ENCODE assay signal across 17 mouse cellular contexts in the genomic region with DNA sequence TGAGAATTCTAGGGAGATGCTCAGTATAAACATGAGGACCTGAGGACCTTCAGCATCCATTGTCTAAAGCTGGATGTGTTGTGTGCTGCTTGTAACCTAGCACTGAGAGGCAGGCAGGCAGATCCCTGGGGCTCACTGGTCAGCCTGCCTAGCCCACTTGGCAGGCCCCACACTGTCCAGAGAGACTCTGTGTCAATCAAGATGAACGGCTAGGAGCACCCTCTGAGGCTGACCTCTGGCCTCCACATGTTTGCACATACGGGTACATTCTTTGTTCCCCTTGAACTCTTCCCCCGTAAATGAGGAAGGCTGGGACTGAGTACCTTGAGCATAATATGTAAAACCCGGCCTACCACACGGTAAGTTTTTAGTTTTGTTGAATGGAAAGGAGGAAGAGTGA. TPM values are rescaled to one million over a fixed set of nuclear protein-coding genes. Genes with fewer than 3 reads are reported as not detected.
A peak's percentile ranks its signal among the peaks of the same experiment; 100 is the strongest.
DNase-seq lines count a peak whose midpoint lies in the region; ATAC-seq and TF ChIP-seq lines count a peak whose summit lies in the region.
"Had no signal": no experiment of that assay in that cellular context is flagged by ENCODE, and none has a peak within 500 bp of the region (broad histone marks: within the 10 kb centered on the region; RNA-seq: fewer than 3 reads in every experiment).

No protein-coding gene starts in this region.

- no peak overlapping the region for H3K4me3 ChIP-seq in heart, embryonic 15.5 days
- no peak overlapping the region for H3K4me3 ChIP-seq in layer of hippocampus, adult 2 months
- H3K4me3 ChIP-seq in brown adipose tissue, adult 24 weeks (ENCODE audit: insufficient read depth, low read depth, low read length), result no peak overlapping the region
- H3K4me3 ChIP-seq in liver, embryonic 12.5 days, result no peak overlapping the region
- H3K4me3 ChIP-seq: gastrocnemius, adult 2 months; hindbrain, embryonic 12.5 days; megakaryocyte, embryonic 14.5 days; neural tube, embryonic 15.5 days had no signal

- peak overlapping the region; percentile 73 for H3K27ac ChIP-seq in heart, embryonic 15.5 days
- peak overlapping the region; percentile 48; the same call in 1 of the 2 replicates for H3K27ac ChIP-seq in layer of hippocampus, adult 2 months
- H3K27ac ChIP-seq in brown adipose tissue, adult 24 weeks (replicated peaks; ENCODE audit: low read depth, low read length), result peak overlapping the region; percentile 88
- 0 out of 2 replicates have a peak overlapping the region, but pooled peaks have one; percentile 20 for H3K27ac ChIP-seq in liver, embryonic 12.5 days
- H3K27ac ChIP-seq: hindbrain, embryonic 12.5 days; liver, embryonic 14.5 days; neural tube, embryonic 15.5 days had no signal

- 63% methylated on average over 5 of the region's 5 CpGs for WGBS in heart, embryonic 15.5 days
- 50% methylated on average over 5 of the region's 5 CpGs for WGBS in liver, embryonic 12.5 days (ENCODE audit: insufficient replicate concordance)

- H3K36me3 ChIP-seq in heart, embryonic 15.5 days, result peaks cover 42% of the 10 kb centered on the region
- peaks cover 51% of the 10 kb centered on the region for H3K36me3 ChIP-seq in liver, embryonic 12.5 days

- peaks cover 33% of the 10 kb centered on the region for H3K4me1 ChIP-seq in heart, embryonic 15.5 days (replicated peaks)
- H3K4me1 ChIP-seq in brown adipose tissue, adult 24 weeks (ENCODE audit: control insufficient read depth, insufficient read depth, insufficient read length, low read length), result peaks cover 27% of the 10 kb centered on the region
- H3K4me1 ChIP-seq in liver, embryonic 12.5 days, result peaks cover 38% of the 10 kb centered on the region
- H3K4me1 ChIP-seq: hindbrain, embryonic 12.5 days had no signal

- no peak overlapping the region for H3K9ac ChIP-seq in heart, embryonic 15.5 days
- H3K9ac ChIP-seq in liver, embryonic 12.5 days, result no peak overlapping the region
- H3K9ac ChIP-seq: hindbrain, embryonic 12.5 days; liver, embryonic 14.5 days; neural tube, embryonic 15.5 days had no signal

- no peaks in the 10 kb centered on the region for H3K9me3 ChIP-seq in heart, embryonic 15.5 days (replicated peaks)
- no peaks in the 10 kb centered on the region for H3K9me3 ChIP-seq in liver, embryonic 12.5 days (replicated peaks)
- H3K9me3 ChIP-seq: hindbrain, embryonic 12.5 days; megakaryocyte, embryonic 14.5 days; neural tube, embryonic 15.5 days had no signal

- no peaks in the 10 kb centered on the region for H3K27me3 ChIP-seq in heart, embryonic 15.5 days
- H3K27me3 ChIP-seq in liver, embryonic 12.5 days (replicated peaks), result no peaks in the 10 kb centered on the region
- H3K27me3 ChIP-seq: hindbrain, embryonic 12.5 days; neural tube, embryonic 15.5 days had no signal

- no peak overlapping the region for H3K4me2 ChIP-seq in heart, embryonic 15.5 days
- no peak overlapping the region for H3K4me2 ChIP-seq in liver, embryonic 12.5 days
- H3K4me2 ChIP-seq: hindbrain, embryonic 12.5 days; neural tube, embryonic 15.5 days had no signal

- DNase-seq in heart, adult 8-10 months (ENCODE audit: low spot score), result no peak
- no peak for DNase-seq in layer of hippocampus, adult 2 months (ENCODE audit: low spot score in 2 of 2)
- no peak for DNase-seq in layer of hippocampus, postnatal 36 days
- no peak for DNase-seq in c-Kit-positive CD71-positive TER-119-positive erythroid progenitor cells, embryonic 14.5 days (ENCODE audit: low spot score)
- DNase-seq: adrenal gland, adult 8-10 months; cerebellum, adult 11 months; gastrocnemius, adult 2 months; kidney, postnatal 10 days; thymus, postnatal 36 days had no signal

- no peak for ATAC-seq in heart, embryonic 15.5 days (replicated peaks; ENCODE audit: insufficient number of reproducible peaks, insufficient read depth, low FRiP score, low read depth)
- ATAC-seq in liver, embryonic 12.5 days, result no peak
- ATAC-seq: midbrain, embryonic 16.5 days had no signal

- no peak for TF ChIP-seq CTCF in layer of hippocampus, adult 2 months (conservative IDR thresholded peaks at IDR 0.05)

RNA-seq across cellular contexts. Expression of gene Anp32a, which starts 39.3 kb away (rescaled TPM):
- 128 and 176 TPM in 2 replicates for polyA plus RNA-seq in heart, embryonic 15.5 days (2015; fragmentation: Nextera tagmentation; extraction: Ambion mirVana)
- total RNA-seq in heart, adult 8-10 months (2022), result 100 to 1,000 TPM; 196 to 226 (median 214) TPM
- total RNA-seq in layer of hippocampus, adult 2 months (2021), result 100 to 1,000 TPM; 350 to 351 TPM
- 100 to 1,000 TPM; 334 to 351 TPM for total RNA-seq in layer of hippocampus, postnatal 36 days (2021)
- 578 and 694 TPM in 2 replicates for polyA plus RNA-seq in brown adipose tissue, adult 24 weeks (2012; ENCODE audit: insufficient read depth, insufficient read length, missing spikeins)
- polyA plus RNA-seq in liver, embryonic 12.5 days (2016; fragmentation: Nextera tagmentation; extraction: Ambion mirVana), result 112 and 122 TPM in 2 replicates

Comparison
In these comparisons a context has a peak if more than half of its experiments do, and no peak if none do; other contexts are left out.
1. H3K27ac ChIP-seq: peak in every context shown above with its lines; median percentile 88 in brown adipose tissue, adult 24 weeks; 73 in heart, embryonic 15.5 days; 48 in layer of hippocampus, adult 2 months; 20 in liver, embryonic 12.5 days.